Mouse (Mus musculus): Measurements from ENCODE around the gene Elfn2. TPM values are rescaled to one million over a fixed set of nuclear protein-coding genes. Genes with fewer than 3 reads are reported as not detected.

Gene Elfn2
- total RNA-seq, 2 experiments from 2014 or later = 0.75 to 1.5 TPM

GRCm38 (mm10) chr15:78730315-78731049, 11.9 kb upstream of the Elfn2 start:
- intact Hi-C loops (cut with DNase I) = no loop called here
- no peak for DNase-seq

GRCm38 (mm10) chr15:78726697-78727096, 8.1 kb upstream of the Elfn2 start:
- no peak for DNase-seq
- intact Hi-C loops (cut with DNase I) = no loop called here

DNA sequence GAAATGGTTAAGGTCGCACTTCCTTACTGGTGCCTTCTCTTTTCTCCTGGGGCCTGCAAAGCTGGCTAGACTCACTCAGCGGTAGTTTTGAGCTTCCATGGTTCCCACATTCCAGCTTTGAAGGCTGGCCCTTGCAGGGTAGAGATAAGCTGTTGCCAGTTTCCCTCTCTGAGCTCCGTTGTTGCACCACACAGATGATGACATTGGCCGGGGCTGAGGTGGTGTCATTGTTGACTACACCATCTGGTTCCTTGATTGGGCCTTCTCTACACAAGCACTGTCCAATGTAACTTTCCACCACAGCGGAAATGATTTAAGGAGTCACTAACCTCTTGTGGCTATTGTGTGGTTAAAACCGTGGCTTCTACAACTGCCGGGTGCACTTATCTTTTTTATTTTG, 2.0 kb upstream of the Elfn2 start:
- peak; percentile 49 to 54 for DNase-seq
- intact Hi-C loops (cut with DNase I) = loop anchor here (1.0 kb wide), 1 partner anchor 97 kb away; no protein-coding TSS in a partner anchor

DNA sequence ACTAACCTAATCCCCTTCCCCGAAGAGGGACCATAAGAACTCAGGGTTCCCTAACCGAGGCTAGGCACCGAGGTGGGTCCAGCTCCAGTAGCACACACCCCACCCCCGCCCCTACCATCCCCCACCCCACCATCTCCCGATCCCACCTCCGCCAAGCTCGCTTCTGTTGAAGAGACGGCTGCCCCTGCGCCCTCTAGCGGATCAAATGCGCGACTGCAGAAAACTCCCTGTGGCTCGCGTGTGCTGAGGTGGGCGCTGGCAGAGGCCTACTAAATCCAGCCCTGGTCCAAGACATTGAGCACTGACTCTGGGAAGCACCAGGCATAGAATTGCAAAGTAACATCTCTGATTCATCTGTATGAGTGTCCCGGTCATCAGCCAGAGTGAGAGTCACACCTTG, 1.5 kb upstream of the Elfn2 start:
- DNase-seq = peak; percentile 63 to 71
- intact Hi-C loops (cut with DNase I) = loop anchor here (1.0 kb wide), 1 partner anchor 97 kb away; no protein-coding TSS in a partner anchor

DNA sequence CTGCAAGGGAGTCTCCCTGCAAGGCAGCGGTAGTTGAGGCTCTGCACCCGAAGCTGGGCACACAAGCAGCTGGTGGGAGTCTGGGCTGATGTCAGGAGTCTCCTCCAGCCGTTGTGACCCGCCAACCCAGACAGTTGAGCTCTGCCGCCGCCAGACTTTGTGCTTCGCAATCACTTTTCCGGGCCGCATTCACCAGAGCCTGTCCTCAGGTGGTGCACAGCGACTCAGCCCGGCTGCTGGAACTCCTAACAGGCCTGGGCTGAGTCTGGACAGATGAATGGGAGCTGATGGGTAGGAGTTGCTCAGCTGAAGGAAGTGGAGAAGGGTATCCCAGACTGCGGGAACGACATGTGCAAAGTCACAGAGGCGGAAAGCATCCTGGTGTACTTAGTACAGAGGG, 845 bp upstream of the Elfn2 start:
- peak in 1 of 2 experiments; percentile 16 for DNase-seq
- intact Hi-C loops (cut with DNase I) = no loop called here

DNA sequence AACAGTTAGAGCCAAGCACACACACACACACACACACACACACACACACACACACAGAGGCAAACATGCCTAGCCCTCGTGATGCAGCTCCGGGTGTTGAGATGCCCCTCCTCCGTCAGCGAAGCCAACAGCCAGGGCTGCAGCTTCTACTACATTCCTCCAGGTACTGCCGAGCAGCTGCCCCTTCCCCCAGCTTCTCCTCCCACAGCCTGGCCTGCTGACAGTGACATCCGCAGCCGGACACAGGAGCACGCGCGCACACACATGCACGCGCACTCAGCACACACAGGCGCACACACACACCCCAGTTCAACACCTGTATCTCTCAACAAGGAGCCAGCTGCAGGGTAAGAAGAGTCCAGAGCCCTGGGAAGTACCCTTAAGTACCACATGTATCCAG, 1.6 kb downstream of the Elfn2 start:
- intact Hi-C loops (cut with DNase I) = no loop called here
- DNase-seq = no peak

- intact Hi-C loops (cut with DNase I) = no loop called here
- no peak for DNase-seq
Observed at GRCm38 (mm10) chr15:78715856-78716255, 2.7 kb downstream of the Elfn2 start.

DNA sequence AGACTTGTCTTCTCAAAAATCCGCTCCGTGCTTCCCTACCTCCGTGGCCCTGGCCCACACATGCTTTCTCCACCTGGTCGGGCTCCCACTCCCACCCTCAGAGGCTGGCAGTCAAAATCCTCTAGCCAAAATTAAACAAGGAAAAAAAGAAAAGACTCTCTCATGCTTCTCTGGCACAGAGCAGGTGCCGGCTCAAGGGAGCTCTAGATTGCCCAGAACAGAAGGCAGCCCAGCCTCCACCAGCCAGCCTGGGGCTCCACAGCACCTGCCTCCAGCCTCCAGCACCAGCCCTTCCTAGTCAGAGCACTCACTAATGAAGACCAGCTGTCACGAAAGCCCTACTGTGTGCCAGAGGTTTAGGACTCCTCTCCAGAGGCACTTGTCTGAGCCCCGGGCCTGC, 4.8 kb downstream of the Elfn2 start:
- no peak for DNase-seq
- intact Hi-C loops (cut with DNase I) = no loop called here

DNA sequence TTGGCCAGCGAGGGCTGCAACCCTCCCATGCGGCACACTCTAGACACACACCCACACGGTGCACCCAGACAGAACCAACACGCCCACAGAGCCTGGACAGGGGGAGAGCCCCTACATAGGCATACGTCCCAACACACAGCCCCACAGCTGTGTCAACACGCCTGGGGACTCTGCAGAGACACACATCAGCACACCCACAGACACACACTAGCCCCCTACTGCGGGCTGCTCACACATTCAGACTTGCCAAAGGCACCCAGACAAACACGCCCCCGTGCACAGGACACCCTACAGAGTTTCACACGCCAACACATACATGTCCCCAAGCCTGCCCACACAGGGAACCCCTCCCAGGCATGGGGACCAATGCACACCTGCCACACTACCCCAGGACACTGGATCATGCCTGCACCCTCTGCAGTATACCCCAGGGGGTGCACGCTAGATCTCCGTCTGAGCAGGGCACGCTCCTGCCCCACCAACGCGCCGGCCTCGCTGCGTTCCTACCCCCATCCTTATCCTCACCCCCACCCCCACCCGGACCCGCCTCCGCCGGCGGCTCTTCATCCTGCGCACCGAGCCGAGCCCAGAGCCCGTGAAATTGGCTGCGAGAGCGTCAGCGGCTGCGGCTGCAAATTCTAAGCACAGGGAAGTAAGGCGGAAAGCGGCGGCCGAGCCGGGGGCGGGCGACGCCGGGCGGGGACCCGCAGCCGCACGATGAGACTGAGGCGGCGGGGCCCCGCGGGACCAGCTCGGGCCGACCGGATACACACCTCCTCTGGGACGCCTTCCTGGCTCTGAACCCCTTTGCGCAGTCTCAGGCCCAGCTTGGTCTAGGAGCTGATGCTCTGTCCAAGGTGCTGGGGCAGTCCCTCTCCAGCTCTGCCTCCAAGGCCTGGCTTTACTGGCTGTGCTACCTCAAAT, 6.0 kb downstream of the Elfn2 start:
- peak in 1 of 2 experiments; percentile 22 for DNase-seq

GRCm38 (mm10) chr15:78711935-78712334, 6.6 kb downstream of the Elfn2 start:
- DNase-seq = no peak
- intact Hi-C loops (cut with DNase I) = no loop called here

More for the DNA sequence above, 6.0 kb downstream of the Elfn2 start:
- intact Hi-C loops (cut with DNase I) = no loop called here

DNA sequence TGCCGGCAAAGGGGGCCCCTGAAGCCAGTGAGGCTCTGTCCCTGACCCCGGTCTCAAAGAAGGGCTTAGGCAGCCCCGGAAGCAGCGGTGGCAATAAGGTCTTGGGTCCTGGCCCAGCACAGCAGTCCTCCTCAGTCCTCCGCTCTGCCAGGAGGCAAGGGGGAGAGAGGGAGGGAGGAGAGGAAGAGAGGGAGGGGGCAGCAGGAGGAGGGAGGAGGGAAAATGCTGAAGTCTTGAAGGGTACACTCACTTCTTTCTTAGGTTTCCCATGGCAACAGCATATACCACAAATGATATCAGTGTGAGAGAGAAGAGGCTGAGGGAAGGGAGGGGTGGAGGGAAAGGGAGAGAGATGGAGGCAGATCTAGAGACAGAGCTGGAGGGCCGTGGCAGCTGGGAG, 7.9 kb downstream of the Elfn2 start:
- intact Hi-C loops (cut with DNase I) = no loop called here
- no peak for DNase-seq

GRCm38 (mm10) chr15:78709767-78710166, 8.8 kb downstream of the Elfn2 start:
- intact Hi-C loops (cut with DNase I) = no loop called here
- no peak for DNase-seq

DNA sequence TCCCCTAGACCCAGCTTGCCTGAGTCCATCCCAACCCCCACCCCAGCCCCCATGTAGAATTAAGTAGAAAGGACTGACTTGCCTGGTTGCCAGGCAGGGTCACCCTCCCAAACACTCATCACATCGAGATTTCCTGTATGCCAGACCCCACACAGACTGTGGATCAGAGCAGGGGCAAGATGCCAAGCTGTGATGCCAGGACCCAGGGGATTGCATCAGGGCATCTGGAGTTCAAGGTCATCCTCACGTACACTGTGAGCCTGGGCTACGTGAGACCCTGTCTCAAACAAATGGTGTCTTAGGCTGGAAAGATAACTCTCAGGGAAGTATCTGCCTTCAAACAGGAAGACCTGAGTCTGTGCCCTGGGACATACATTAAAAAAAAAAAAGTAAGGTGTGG, 11.9 kb downstream of the Elfn2 start:
- DNase-seq = no peak
- intact Hi-C loops (cut with DNase I) = no loop called here

- intact Hi-C loops (cut with DNase I) = no loop called here
Observed at GRCm38 (mm10) chr15:78704824-78705223, 13.7 kb downstream of the Elfn2 start.

DNA sequence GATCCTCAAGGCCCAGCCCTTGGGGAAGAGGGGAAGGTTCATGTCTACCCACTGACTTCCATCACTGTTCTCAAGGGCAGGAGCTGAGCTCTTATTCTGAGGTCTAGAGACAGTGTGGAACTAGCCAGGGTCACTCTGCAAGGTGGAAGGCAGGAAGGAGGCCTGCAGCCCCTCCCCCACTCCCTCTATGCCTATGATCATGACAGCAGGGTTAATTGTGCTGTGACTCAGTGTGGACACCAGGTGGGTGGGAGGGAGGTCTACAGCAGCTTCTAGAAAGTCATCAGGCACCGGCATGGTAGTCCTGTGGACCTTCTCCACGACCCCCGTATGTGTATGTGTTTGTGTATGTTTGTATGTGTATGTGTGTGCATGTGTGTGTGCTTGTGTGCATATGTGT, 14.6 kb downstream of the Elfn2 start:
- intact Hi-C loops (cut with DNase I) = no loop called here
- no peak for DNase-seq

More at GRCm38 (mm10) chr15:78704824-78705223, 13.7 kb downstream of the Elfn2 start:
- no peak for DNase-seq

GRCm38 (mm10) chr15:78700420-78700819, 18.2 kb downstream of the Elfn2 start:
- intact Hi-C loops (cut with DNase I) = no loop called here
- no peak for DNase-seq

DNA sequence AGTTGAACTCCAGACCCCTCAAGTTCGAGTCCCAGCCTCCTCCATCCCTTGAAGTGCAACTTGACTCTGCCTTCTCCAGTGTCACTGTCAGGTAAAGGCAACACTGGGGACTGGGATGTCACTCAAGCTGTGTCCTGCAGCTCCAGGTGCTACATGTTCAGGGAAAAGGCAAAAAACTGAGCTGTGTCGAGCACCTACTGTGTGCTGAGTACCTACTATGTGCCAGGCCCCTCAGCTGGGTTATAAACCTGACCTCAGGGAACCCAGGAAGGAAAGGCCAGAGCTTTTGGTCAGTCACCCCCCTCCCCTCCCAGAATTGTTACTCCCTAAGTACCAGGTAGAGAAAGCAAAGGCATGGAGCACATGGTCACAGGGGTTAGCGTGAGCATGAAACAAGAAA, 19.1 kb downstream of the Elfn2 start:
- intact Hi-C loops (cut with DNase I) = no loop called here
- DNase-seq = no peak

- intact Hi-C loops (cut with DNase I) = no loop called here
- DNase-seq = no peak
Observed at GRCm38 (mm10) chr15:78698491-78699135, 20.0 kb downstream of the Elfn2 start.

- DNase-seq = no peak
- intact Hi-C loops (cut with DNase I) = no loop called here
Observed at GRCm38 (mm10) chr15:78698084-78698483, 20.5 kb downstream of the Elfn2 start.

DNA sequence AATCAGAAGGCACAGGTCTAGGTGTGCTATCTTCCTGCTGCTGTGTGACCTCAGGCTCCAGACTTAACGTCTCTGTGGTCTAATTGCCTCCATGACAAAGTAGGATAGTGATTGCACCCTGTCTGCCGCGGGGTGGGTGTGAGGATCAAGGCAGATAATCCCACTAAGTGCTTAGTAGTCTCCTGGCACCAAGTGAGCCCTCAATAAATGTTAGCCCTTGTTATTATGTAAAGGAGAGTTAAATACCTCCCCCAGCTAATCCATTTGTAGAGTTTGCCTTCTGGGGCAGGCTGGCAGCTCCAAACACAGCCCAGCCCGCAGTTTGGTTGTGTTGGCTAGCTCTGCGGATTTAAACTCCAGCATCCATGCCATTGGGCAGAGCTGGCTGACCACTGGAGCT, 22.8 kb downstream of the Elfn2 start:
- intact Hi-C loops (cut with DNase I) = no loop called here
- no peak for DNase-seq

GRCm38 (mm10) chr15:78692505-78692904, 26.1 kb downstream of the Elfn2 start:
- intact Hi-C loops (cut with DNase I) = no loop called here
- DNase-seq = no peak
